Mouse (Mus musculus): ENCODE data around the gene Stt3a.

GRCm38 (mm10) chr9:36707304-36707703, 60.2 kb downstream of the Stt3a start:
- no peak for TF ChIP-seq CTCF (IDR thresholded peaks at IDR 0.05; ENCODE audit: extremely low read depth, insufficient read depth, low read length)
- TF ChIP-seq POLR2A (IDR thresholded peaks at IDR 0.05; ENCODE audit: extremely low read depth, insufficient read depth, low read length), result no peak
